Mouse (Mus musculus) bone marrow macrophage, adult 2 months (primary cell): ENCODE measurements around the gene Gipr.

Experiments
- CTCF ChIP-seq: IDR thresholded peaks from 2 replicates; pipeline ENCODE4 v1.5.1; 2012; ENCODE audit warnings: low read depth, mild to moderate bottlenecking, low read length, moderate library complexity
- POLR2A ChIP-seq: IDR thresholded peaks from 2 replicates; pipeline ENCODE4 v1.6.1; 2012; ENCODE audit warnings: mild to moderate bottlenecking, low read depth, low read length, borderline replicate concordance

- TF ChIP-seq CTCF = no peak
- no peak for TF ChIP-seq POLR2A
Measured at GRCm38 (mm10) chr7:19184758-19185157, 18.8 kb upstream of the Gipr start.
